Mouse (Mus musculus): ENCODE measurements around the gene Ankfn1. TPM values are rescaled to one million over a fixed set of nuclear protein-coding genes. Genes with fewer than 3 reads are reported as not detected.

Gene Ankfn1
- total RNA-seq (2023) = not detected

DNA sequence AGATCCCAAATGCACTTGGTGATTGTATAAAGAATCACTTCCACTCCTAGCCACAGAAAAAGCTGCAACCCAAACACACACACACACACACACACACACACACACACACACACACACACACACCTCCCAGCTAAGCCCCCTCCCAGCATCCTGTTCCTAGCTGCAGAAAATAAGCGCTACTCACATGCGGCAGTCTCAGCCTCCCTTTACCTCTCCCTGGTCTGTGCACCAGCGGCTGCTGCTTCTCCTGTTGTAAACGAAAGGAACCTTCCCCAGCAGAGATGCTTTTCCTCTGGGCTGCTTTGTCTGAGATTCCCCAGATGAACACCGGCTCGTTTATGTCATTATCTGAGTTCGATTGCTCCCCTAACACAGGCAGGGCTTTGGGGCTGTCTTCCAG, at the start of gene Ankfn1:
TSS of gene Ankfn1 (minus strand) at position 223 of the 400 bp plus-strand sequence.

Other genes starting within 250 kb of the Ankfn1 start
- gene Pctp, start 225.2 kb upstream of the Ankfn1 start, total RNA-seq (2023) = 10 to 100 TPM; 14.9 to 17.0 TPM